Mouse (Mus musculus): ENCODE data around the gene Fuca1.
"Not testable (repeated sequence)": the region's sequence is repeated elsewhere in the genome, so short reads cannot be mapped to it uniquely, and the experiment has no call there.

The Fuca1 gene

DNA sequence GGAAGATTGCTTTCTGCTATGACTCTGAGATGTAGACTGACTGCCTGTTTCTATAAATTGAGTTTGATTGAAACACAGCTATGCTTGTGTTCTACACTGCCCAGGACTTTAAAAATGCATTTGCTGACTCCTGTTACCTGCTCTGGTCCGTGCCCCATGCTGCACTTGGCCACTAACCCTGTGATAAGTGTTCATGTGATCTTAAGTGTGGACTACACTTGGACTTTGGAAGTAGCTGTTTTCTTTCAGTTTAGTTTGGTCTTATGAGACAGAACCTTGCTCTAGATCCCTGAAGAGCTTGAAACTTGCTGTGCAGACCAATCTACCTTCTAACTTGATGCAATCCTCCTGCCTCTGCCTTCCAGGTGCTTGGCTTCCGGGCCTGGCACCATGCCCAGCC, 3.9 kb downstream of the Fuca1 start:
- DNase-seq (ENCODE audit: low spot score): no peak

DNA sequence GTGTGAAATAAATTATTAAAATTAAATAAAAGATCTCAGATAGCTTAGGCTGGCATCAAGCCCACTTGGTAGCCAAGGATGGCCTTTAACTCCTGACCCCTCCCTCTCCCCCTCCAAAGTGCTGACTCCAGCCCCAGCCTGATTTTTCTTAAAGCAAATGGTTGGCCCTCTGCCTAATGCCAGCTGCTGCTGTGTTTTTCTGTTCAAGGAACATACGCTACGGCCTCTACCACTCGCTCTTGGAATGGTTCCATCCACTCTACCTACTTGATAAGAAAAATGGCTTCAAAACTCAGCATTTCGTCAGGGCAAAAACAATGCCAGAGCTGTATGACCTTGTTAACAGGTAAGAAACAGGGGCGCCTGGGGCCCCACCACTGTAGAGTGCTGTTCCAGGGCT, 4.8 kb downstream of the Fuca1 start:
- no peak for DNase-seq (ENCODE audit: low spot score)

DNA sequence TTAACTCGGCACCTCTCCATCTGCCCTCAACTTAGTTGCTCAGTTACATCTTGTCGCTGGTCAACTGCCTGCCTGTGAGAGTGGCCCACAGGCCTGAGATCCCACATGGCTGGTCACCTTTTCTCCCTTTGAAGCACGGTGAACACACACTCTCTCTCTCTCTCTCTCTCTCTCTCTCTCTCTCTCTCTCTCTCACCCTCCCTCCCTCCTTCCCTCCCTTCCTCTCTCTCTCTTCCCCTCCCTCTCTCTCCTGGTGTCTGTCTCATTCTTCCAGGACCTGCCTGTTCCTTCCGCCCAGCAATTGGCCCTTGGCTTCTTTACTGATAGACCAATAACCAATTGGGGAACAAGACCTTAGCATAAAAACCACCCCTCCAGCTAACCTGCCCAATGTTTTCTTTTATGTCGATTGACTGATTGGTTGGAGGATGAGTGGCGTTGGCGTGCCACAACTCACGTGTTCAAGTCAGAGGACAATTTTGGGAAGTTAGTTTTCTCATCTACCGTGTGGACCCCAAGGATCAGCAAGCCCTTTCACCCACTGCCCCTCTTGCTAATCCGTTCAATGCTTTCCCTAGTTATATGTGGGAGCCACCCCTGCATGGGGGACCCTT, 5.8 kb downstream of the Fuca1 start:
- no peak for DNase-seq (ENCODE audit: low spot score)

DNA sequence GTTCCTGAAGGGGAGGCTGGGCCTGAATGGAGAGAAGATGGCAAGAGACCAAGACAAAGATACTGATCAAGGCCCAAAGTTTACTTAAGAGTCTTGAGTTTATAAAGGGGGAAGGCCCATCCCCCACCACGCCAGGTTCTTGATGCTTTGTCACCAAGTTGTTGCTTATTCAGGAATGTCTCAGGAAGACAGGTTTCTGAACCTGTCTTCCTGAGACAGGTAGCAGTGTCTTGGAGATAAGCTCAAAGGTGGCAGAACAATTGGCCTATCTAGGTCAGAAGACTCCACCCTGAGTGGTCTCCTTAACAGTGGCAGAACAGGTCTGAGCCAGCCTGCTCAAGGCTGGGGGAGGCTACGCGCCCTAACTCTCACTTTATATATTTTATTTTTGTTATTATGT, 6.3 kb downstream of the Fuca1 start:
- no peak for DNase-seq (ENCODE audit: low spot score)

DNA sequence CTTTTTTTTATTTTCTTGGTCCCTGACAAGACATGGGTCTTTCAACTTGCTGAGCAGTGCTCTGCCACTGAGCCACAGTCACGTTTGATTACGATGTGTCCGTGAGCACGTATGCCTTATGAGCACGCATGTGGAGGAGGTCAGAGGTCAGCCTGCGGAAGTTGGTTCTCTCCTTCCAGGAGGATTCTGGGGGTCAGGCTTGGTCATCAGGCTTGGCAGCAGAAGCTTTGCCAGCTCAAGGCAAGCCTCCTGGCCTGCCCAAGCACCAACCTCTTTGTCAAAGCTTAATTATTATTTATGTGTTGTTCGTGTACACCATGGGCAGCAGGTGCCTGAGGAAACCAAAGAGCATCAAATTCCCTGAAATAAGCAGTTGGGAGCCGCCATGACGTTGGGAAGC, 7.8 kb downstream of the Fuca1 start:
- DNase-seq (ENCODE audit: low spot score): no peak

DNA sequence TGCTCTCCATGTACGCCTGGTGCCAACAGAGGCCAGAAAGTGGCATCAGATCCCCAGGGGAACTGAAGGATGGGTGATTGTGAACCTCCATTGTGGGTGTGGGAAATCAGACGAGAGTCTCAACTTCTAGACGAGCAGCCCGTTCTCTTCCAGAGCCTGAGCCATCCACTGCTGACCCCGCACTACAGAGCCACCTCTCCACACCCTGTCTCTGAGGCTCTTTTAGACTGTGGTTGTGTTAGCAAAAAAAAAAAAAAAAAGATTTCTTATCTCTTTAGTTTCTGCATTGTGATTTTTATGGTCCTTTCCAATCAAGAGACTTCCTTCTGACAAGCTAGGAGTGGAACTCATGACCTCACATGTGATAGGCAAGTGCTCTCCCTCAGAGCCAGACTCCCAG, 8.9 kb downstream of the Fuca1 start:
- DNase-seq (ENCODE audit: low spot score): no peak

DNA sequence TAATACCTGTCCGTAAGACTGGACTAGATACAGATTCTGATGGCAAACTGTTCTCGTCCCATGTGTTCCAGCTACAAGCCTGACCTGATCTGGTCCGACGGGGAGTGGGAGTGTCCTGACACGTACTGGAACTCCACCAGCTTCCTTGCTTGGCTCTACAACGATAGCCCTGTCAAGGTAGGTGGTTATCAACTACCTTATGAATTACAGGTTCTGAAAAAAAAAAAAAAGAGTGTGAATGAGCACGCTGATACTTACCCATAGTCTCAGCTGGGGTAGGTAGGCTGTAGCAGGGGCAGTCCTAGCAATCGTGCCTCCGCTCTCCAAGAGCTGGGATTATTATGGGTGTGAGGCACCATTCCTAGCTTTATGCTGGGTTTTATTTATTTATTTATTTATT, 9.3 kb downstream of the Fuca1 start:
- no peak for DNase-seq (ENCODE audit: low spot score)

- DNase-seq (ENCODE audit: low spot score): no peak
Observed at GRCm38 (mm10) chr4:135930239-135930638, 9.7 kb downstream of the Fuca1 start.

DNA sequence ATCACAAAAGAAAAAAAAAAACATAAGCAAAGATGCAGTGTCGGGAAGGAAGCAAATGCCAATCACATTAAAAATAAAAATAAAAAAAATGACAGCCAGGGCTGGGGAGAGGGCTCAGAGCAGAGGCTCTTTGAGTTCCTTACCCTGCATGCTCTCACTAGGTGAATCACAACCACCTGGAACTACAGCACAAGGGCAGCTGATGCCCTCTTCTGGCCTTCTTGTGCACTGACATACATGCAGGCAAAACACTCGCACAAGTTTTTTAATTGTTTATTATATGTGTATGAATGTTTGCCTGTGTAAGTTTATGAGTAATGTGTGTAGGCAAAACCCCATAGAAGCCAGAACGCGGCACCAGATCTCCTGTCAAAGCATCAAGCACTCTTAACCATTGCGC, 11.3 kb downstream of the Fuca1 start:
- no peak for DNase-seq (ENCODE audit: low spot score)

DNA sequence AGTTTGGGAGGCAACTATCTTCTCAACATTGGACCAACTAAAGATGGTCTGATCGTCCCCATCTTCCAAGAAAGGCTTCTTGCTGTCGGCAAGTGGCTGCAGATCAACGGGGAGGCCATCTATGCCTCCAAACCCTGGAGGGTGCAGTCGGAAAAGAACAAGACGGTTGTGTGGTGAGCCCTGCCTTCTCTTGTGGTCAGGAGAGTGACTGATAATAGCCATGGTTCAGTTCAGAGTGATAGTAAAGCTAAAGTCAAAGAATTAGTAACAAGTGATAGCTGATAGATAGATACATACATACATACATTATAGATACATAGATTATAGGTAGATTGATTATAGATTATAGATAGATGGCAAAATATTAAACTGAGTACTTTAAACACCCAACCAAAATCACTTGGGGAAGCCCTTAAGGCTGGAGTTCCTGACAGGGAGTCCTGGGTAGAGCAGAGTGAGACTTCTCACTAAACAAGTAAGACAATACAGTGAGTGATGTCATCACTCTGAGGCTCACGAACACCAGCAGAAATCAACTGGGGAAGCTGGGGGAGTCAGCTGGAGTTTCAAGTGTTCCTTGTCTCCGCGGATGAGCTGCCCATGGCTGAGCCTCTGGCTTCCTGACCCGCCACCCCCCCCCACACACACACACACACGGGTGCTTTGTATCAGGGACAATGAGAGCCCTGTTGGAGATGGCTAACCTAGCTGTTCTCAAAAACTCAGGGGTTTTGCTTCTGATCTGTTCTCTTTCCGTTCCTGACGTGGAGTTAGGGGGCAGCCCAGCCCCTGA, 14.4 kb downstream of the Fuca1 start:
- no peak for DNase-seq (ENCODE audit: low spot score)

GRCm38 (mm10) chr4:135935502-135935901, 15.0 kb downstream of the Fuca1 start:
- no peak for DNase-seq (ENCODE audit: low spot score)

DNA sequence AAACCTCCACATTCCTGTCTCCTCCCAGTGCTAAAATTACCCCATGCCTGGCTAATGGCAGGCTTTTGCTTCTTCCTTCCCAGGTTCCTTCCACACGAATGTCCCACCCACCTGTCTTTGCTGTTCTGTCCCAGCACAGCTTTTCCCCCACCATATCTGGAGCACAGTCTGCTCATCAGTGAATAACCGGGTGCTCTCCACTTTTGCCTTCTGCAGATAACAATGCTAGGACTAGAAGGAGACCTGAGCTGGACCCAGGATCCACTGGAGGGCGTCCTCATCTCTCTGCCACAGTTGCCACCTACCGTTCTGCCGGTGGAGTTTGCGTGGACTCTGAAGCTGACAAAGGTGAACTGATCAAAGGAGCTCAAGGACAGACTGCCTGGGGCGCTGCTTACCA, 18.3 kb downstream of the Fuca1 start:
- DNase-seq (ENCODE audit: low spot score): no peak

DNA sequence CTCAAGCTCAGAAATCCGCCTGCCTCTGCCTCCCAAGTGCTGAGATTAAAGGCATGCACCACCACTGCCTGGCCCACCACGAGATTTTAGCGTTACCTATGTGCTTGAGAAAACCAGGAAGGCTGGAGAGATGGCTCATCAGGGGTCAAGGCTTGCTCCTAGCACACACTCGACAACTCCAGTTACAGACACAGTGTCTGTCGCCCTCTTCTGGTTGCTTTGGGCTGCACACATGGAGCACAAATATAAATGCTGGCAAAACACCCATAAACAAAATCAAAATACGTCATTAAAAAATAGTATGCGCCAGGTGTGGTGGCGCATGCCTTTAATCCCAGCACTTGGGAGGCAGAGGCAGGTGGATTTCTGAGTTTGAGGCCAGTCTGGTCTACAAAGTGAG, 20.5 kb downstream of the Fuca1 start:
- DNase-seq (ENCODE audit: low spot score): not testable (repeated sequence)

DNA sequence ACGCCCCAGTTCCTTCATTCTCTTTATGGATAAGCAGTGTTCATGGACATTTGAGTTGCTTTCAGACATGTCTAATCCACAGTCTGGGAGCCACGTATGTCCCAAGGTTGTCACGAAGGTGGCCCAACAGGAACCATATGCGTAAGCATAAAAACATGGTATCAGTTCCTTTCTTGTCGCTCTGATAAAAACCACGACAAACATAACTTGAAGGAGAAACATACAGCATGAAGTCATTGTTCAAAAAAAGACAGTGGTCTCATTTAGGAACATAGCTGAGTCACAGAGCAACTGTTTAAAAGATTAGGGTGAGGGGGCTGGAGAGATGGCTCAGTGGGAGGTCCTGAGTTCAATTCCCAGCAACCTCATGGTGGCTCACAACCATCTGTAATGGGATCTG, 21.7 kb downstream of the Fuca1 start:
- DNase-seq (ENCODE audit: low spot score): no peak

DNA sequence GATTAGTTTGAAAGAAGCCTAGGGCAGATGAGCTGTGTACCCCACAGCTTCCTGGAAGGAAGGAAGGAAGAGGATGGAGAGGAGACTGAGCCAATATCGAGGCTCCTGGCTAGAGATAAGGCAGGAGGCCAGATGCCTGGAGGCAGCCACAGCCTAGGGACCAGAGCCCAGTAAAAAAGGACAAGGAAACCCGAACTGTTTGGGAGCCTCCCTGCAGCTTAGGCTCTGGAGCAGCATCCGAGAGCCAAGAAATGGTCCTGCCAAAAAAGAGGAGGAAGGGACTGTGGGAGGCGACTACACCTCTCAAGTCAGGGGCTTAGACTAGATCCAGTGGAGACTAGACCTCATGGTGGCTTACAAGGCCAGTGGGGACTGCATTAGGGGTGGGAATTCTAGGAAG, 22.9 kb downstream of the Fuca1 start:
- no peak for DNase-seq (ENCODE audit: low spot score)

GRCm38 (mm10) chr4:135945706-135946105, 25.2 kb downstream of the Fuca1 start:
- no peak for DNase-seq (ENCODE audit: low spot score)

DNA sequence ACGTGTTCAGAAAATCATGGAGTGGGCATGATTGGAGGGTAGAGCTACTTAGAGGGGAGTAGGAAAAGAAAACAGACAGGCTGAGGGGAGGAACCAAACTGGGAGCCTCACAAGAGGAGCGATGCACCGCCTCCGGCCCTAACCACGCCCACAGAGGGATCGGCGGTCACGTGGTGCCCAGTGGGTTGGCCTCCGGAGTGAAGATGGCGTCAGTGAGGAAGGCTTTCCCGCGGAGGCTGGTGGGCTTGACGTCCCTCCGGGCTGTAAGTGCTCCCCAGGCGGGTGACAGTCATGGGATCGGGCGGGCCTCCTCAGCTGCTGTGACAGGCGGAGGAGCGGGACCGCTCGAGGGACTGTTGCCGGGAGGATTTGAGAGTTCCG, 25.7 kb downstream of the Fuca1 start, which contains the start of gene Hmgcl:
Gene Hmgcl (plus strand): TSS at position 171 of the 381 bp plus-strand sequence.
- peak; percentile 82 for DNase-seq (ENCODE audit: low spot score)

DNA sequence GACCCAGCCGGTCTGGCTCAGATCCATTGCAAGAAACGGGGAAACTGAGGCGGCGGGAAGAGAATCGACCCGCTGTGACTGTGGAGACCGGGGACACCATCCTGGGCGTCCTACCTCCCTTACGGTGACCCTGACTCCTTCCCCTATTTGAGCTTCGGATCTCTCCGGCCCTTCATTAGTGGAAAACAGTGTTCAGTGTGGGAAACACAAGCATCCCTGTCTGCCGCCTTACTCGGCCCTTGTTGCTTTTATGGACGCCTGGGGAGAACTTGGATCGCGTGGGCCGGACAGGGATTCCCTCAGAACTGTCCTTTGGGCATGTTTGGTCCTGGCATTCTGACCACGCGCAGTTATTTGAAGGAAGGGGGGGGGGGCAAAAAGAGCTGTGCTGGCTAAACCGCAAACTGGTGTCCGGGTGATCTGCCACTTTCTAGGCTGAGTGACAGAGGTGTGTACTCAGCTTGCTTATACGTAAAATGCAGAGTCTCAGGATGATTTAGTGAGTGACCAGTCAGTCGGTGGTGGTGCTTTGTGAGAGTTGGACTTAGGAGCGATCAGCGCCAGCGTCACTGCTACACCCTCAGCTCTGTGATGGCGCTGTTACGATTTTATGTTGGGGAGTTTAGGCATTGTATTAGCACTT, 26.2 kb downstream of the Fuca1 start:
- no peak for DNase-seq (ENCODE audit: low spot score)

DNA sequence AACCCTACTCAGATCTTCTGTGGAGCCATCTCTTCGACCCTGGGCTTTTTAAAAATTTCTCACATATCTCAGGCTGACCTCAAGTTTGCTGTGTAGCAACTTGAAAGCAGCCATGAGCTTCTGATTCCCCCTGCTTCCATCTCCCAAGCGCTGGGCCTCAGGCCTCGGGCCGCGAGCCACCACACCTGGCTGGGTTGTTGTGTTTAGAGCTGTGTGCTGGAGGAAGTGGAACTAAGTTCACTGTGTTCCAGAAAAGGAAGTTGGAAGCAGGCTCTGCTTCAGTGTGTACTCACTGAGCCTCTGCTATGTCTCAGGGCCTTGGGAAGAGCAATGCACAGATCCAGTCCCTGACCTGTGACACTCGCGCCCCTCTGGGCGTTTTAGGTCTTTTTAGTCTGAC, 27.6 kb downstream of the Fuca1 start:
- no peak for DNase-seq (ENCODE audit: low spot score)

- DNase-seq (ENCODE audit: low spot score): no peak
Observed at GRCm38 (mm10) chr4:135949475-135949874, 28.9 kb downstream of the Fuca1 start.

GRCm38 (mm10) chr4:135949911-135950310, 29.4 kb downstream of the Fuca1 start:
- no peak for DNase-seq (ENCODE audit: low spot score)

DNA sequence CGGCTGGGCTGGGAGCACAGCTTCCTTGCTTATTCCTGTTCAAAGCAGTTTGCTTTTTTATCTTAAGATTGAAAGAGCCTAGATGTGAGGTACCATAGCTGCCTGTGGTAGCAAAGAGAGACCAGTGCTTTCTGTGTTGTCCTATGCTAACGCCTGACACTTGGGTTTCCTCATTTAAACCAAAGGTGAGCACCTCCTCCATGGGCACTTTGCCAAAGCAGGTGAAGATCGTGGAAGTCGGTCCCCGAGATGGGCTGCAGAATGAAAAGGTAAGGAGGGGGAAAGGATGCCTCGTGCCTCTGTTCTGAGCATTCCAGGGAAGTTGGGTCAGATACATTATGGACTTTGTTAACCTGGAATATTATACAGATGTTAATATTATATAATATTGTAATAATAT, 29.8 kb downstream of the Fuca1 start:
- no peak for DNase-seq (ENCODE audit: low spot score)

- DNase-seq (ENCODE audit: low spot score): no peak
Observed at GRCm38 (mm10) chr4:135951505-135951904, 31.0 kb downstream of the Fuca1 start.

Data from layer of hippocampus, adult 9-10 months (tissue).